Mouse (Mus musculus) small intestine, adult 2 months (tissue): ENCODE data around the gene Tars. TPM values are rescaled to one million over a fixed set of nuclear protein-coding genes. Genes with fewer than 3 reads are reported as not detected.

Experiments
- H3K27ac ChIP-seq: fragments of 200-500 bp; 2 replicates; pipeline ENCODE4 v1.5.1; 2012; ENCODE audit warnings: low read depth, low read length, control low read depth, inconsistent platforms; ENCODE audit not compliant: insufficient read depth
- H3K27me3 ChIP-seq: fragments of 200-500 bp; 2 replicates; pipeline ENCODE4 v1.6.1; 2012; ENCODE audit warnings: mild to moderate bottlenecking, moderate library complexity, low read length, inconsistent platforms; ENCODE audit not compliant: control insufficient read depth, insufficient read depth
- H3K36me3 ChIP-seq: fragments of 200-500 bp; 2 replicates; pipeline ENCODE4 v1.6.1; 2012; ENCODE audit warnings: mild to moderate bottlenecking, low read length, control low read depth, inconsistent platforms; ENCODE audit not compliant: control insufficient read depth, insufficient read depth
- H3K4me1 ChIP-seq: fragments of 200-500 bp; 2 replicates; pipeline ENCODE4 v1.6.1; 2012; ENCODE audit warnings: low read length, inconsistent platforms, mixed read lengths; ENCODE audit not compliant: control insufficient read depth, insufficient read depth, insufficient read length
- H3K4me3 ChIP-seq: fragments of 200-500 bp; 2 replicates; pipeline ENCODE4 v1.5.1; 2012; ENCODE audit warnings: low read depth, mild to moderate bottlenecking, control low read depth, inconsistent platforms, low read length, moderate library complexity
- CTCF ChIP-seq: fragments of 200-500 bp; IDR thresholded peaks from 2 replicates; pipeline ENCODE4 v1.5.1; 2012; ENCODE audit warnings: low read depth, mild to moderate bottlenecking, control low read depth, inconsistent platforms, low read length, moderate library complexity, mixed read lengths; ENCODE audit not compliant: insufficient replicate concordance, insufficient read length; ENCODE audit errors: extremely low read depth
- POLR2A ChIP-seq: fragments of 200-500 bp; IDR thresholded peaks from 2 replicates; pipeline ENCODE4 v1.6.1; 2012; ENCODE audit warnings: low read depth, mild to moderate bottlenecking, control low read depth, inconsistent platforms, low read length, moderate library complexity
- WGBS: fragments of 180-500 bp; shearing (Covaris S2); methylation state at CpG from one replicate; pipeline ENCODE4 v1.1.7; 2018; 5-methylcytosine and 5-hydroxymethylcytosine counted together
- polyA plus RNA-seq: library from polyadenylated mRNA; depleted of rRNA; stranded (reverse); fragments of >200 nt; gene quantifications from 2 replicates; pipeline ENCODE4 v1.2.3, GENCODE M21; 2012

The Tars gene
- polyA plus RNA-seq, 1 experiment: 9.8 TPM

GRCm38 (mm10) chr15:11364112-11364511 lies 35.4 kb downstream of the Tars start:
- TF ChIP-seq CTCF: no peak
- TF ChIP-seq POLR2A: no peak
- no peak overlapping the region for H3K4me3 ChIP-seq
- no peaks in the 10 kb centered on the region for H3K36me3 ChIP-seq
- WGBS: 18% methylated on average over 2 of the region's 2 CpGs
- H3K4me1 ChIP-seq: no peaks in the 10 kb centered on the region
- H3K27ac ChIP-seq: no peak overlapping the region
- H3K27me3 ChIP-seq: no peaks in the 10 kb centered on the region

- Histone ChIP-seq H3K4me3 (no peak overlapping the region), H3K4me1 (no peaks in the 10 kb centered on the region), H3K27me3 (no peaks in the 10 kb centered on the region), H3K36me3 (no peaks in the 10 kb centered on the region), H3K27ac (no peak overlapping the region)
- 78% methylated on average over 5 of the region's 5 CpGs for WGBS
- no peak for TF ChIP-seq CTCF
These were observed 37.6 kb downstream of the Tars start for GRCm38 (mm10) chr15:11361824-11362223.

GRCm38 (mm10) chr15:11360888-11361287 lies 38.6 kb downstream of the Tars start:
- Histone ChIP-seq H3K4me3 (no peak overlapping the region), H3K36me3 (no peaks in the 10 kb centered on the region), H3K27me3 (no peaks in the 10 kb centered on the region), H3K27ac (no peak overlapping the region), H3K4me1 (no peaks in the 10 kb centered on the region)
- TF ChIP-seq CTCF (no peak), POLR2A (no peak)
- 85% methylated on average over 1 of the region's 1 CpGs for WGBS

- H3K36me3 ChIP-seq: no peaks in the 10 kb centered on the region
- no peak for TF ChIP-seq CTCF
- TF ChIP-seq POLR2A: no peak
- no peak overlapping the region for H3K4me3 ChIP-seq
- no peak overlapping the region for H3K27ac ChIP-seq
- no peaks in the 10 kb centered on the region for H3K27me3 ChIP-seq
- WGBS: 94% methylated on average over 2 of the region's 2 CpGs
- H3K4me1 ChIP-seq: no peaks in the 10 kb centered on the region
These were observed 42.0 kb downstream of the Tars start for GRCm38 (mm10) chr15:11357501-11357900.

GRCm38 (mm10) chr15:11355865-11356264 lies 43.6 kb downstream of the Tars start:
- no peaks in the 10 kb centered on the region for H3K36me3 ChIP-seq
- H3K27ac ChIP-seq: no peak overlapping the region
- H3K4me3 ChIP-seq: no peak overlapping the region
- H3K27me3 ChIP-seq: no peaks in the 10 kb centered on the region
- TF ChIP-seq CTCF (no peak), POLR2A (no peak)
- H3K4me1 ChIP-seq: no peaks in the 10 kb centered on the region
- WGBS: 78% methylated on average over 3 of the region's 3 CpGs

- Histone ChIP-seq H3K27ac (no peak overlapping the region), H3K4me1 (no peaks in the 10 kb centered on the region), H3K27me3 (no peaks in the 10 kb centered on the region), H3K36me3 (no peaks in the 10 kb centered on the region), H3K4me3 (no peak overlapping the region)
- TF ChIP-seq POLR2A (no peak), CTCF (no peak)
- WGBS: 64% methylated on average over 7 of the region's 7 CpGs
These were observed 59.8 kb downstream of the Tars start for GRCm38 (mm10) chr15:11339467-11340180.
